Mouse (Mus musculus) bone marrow, adult 2 months (tissue): ENCODE measurements at regions not wholly inside any gene's neighbourhood (a gene's known extent, or its start where the extent isn't known, plus 50 kb on each side); places are given as distances from the start of the nearest gene placed in this dataset.

Experiments used
- H3K27ac ChIP-seq: fragments of 200-500 bp; 2 replicates; pipeline ENCODE4 v1.5.1; 2012; ENCODE audit warnings: low read depth, mild to moderate bottlenecking, control low read depth, inconsistent platforms, low read length; ENCODE audit not compliant: control insufficient read depth, poor library complexity, insufficient read depth
- H3K4me1 ChIP-seq: fragments of 200-500 bp; 2 replicates; pipeline ENCODE4 v1.6.1; 2011; ENCODE audit warnings: low read length; ENCODE audit not compliant: control insufficient read depth, insufficient read depth
- H3K4me3 ChIP-seq: fragments of 200-500 bp; replicated peaks from 2 replicates; pipeline ENCODE3; 2011; ENCODE audit warnings: mild to moderate bottlenecking, low read depth, low read length, control low read depth; ENCODE audit not compliant: control insufficient read depth
- CTCF ChIP-seq: fragments of 200-500 bp; IDR thresholded peaks from 2 replicates; pipeline ENCODE4 v1.5.1; 2011; ENCODE audit warnings: low read length, control low read depth; ENCODE audit not compliant: control insufficient read depth, insufficient read depth
- POLR2A ChIP-seq: fragments of 200-500 bp; IDR thresholded peaks from 2 replicates; pipeline ENCODE4 v1.6.1; 2011; ENCODE audit warnings: low read depth, mild to moderate bottlenecking, control low read depth, low read length, borderline replicate concordance; ENCODE audit not compliant: control insufficient read depth
- WGBS: fragments of 180-500 bp; shearing (Covaris S2); methylation state at CpG from one replicate; pipeline ENCODE4 v1.1.7; 2018; 5-methylcytosine and 5-hydroxymethylcytosine counted together

- no peak overlapping the region for H3K27ac ChIP-seq
- TF ChIP-seq CTCF (no peak), POLR2A (no peak)
- WGBS: 1% methylated on average over 2 of the region's 2 CpGs
- H3K4me1 ChIP-seq: no peaks in the 10 kb centered on the region
- no peak overlapping the region for H3K4me3 ChIP-seq
Observed at GRCm38 (mm10) chr14:74240212-74240611, 400.4 kb upstream of the Htr2a start.

- TF ChIP-seq CTCF (no peak), POLR2A (no peak)
- no peaks in the 10 kb centered on the region for H3K4me1 ChIP-seq
- H3K27ac ChIP-seq: no peak overlapping the region
- 85% methylated on average over 5 of the region's 5 CpGs for WGBS
- H3K4me3 ChIP-seq: no peak overlapping the region
Observed at GRCm38 (mm10) chr14:74249263-74249878, 391.3 kb upstream of the Htr2a start.

- H3K4me1 ChIP-seq: no peaks in the 10 kb centered on the region
- 78% methylated on average over 2 of the region's 2 CpGs for WGBS
- H3K27ac ChIP-seq: no peak overlapping the region
- no peak overlapping the region for H3K4me3 ChIP-seq
- TF ChIP-seq POLR2A (no peak), CTCF (no peak)
Observed at GRCm38 (mm10) chr14:74250021-74250420, 390.6 kb upstream of the Htr2a start.

- Histone ChIP-seq H3K27ac (no peak overlapping the region), H3K4me3 (no peak overlapping the region), H3K4me1 (no peaks in the 10 kb centered on the region)
- 78% methylated on average over 10 of the region's 10 CpGs for WGBS
- no peak for TF ChIP-seq POLR2A
- TF ChIP-seq CTCF: no peak
Observed at GRCm38 (mm10) chr14:74252189-74253145, 388.2 kb upstream of the Htr2a start.

- no peak overlapping the region for H3K4me3 ChIP-seq
- TF ChIP-seq POLR2A (no peak), CTCF (no peak)
Observed at GRCm38 (mm10) chr14:74255000-74255399, 385.6 kb upstream of the Htr2a start.

GRCm38 (mm10) chr14:74259437-74259836 lies 381.2 kb upstream of the Htr2a start:
- TF ChIP-seq CTCF (no peak), POLR2A (no peak)
- Histone ChIP-seq H3K4me3 (no peak overlapping the region), H3K27ac (no peak overlapping the region), H3K4me1 (no peaks in the 10 kb centered on the region)

More at GRCm38 (mm10) chr14:74255000-74255399, 385.6 kb upstream of the Htr2a start:
- H3K4me1 ChIP-seq: no peaks in the 10 kb centered on the region
- H3K27ac ChIP-seq: no peak overlapping the region

- WGBS: 34% methylated on average over 1 of the region's 1 CpGs
- no peak overlapping the region for H3K27ac ChIP-seq
- no peak for TF ChIP-seq CTCF
- no peak for TF ChIP-seq POLR2A
- H3K4me3 ChIP-seq: no peak overlapping the region
- H3K4me1 ChIP-seq: no peaks in the 10 kb centered on the region
Observed at GRCm38 (mm10) chr14:74267086-74267485, 373.6 kb upstream of the Htr2a start.

- Histone ChIP-seq H3K27ac (no peak overlapping the region), H3K4me3 (no peak overlapping the region), H3K4me1 (no peaks in the 10 kb centered on the region)
- 75% methylated on average over 3 of the region's 3 CpGs for WGBS
- TF ChIP-seq CTCF: no peak
- TF ChIP-seq POLR2A: no peak
Observed at GRCm38 (mm10) chr14:74294560-74294959, 346.1 kb upstream of the Htr2a start.

- no peaks in the 10 kb centered on the region for H3K4me1 ChIP-seq
- WGBS: 79% methylated on average over 3 of the region's 3 CpGs
- no peak overlapping the region for H3K4me3 ChIP-seq
- no peak overlapping the region for H3K27ac ChIP-seq
- TF ChIP-seq POLR2A (no peak), CTCF (no peak)
Observed at GRCm38 (mm10) chr14:74304483-74304882, 336.2 kb upstream of the Htr2a start.
